Mouse (Mus musculus) bone marrow macrophage, adult 2 months (primary cell): ENCODE measurements around the gene 1810055G02Rik.

Source experiments
- CTCF ChIP-seq: IDR thresholded peaks from 2 replicates; pipeline ENCODE4 v1.5.1; 2012; ENCODE audit warnings: low read depth, mild to moderate bottlenecking, low read length, moderate library complexity
- POLR2A ChIP-seq: IDR thresholded peaks from 2 replicates; pipeline ENCODE4 v1.6.1; 2012; ENCODE audit warnings: mild to moderate bottlenecking, low read depth, low read length, borderline replicate concordance

DNA sequence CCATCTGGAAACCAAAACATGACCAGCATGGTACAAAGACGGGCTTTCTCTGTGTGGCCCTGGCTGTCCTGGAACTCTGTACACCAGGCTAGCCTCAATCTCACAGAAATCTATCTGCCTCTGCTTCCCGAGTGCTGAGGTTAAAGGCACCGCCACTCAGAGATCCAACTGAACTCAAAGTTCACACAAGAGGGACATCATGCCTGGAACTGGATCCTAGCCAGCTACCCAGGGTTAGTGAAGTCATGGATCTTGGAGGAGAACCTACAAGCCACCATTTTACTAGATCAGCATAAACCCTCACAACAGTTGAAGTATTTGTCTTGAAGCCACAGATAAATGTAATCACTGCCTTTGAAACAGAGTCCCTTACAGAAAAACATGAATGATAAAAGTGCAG lies 27.9 kb downstream of the 1810055G02Rik start:
- TF ChIP-seq CTCF, result no peak
- no peak for TF ChIP-seq POLR2A
